Mouse (Mus musculus) cortical plate, adult 2 months (tissue): ENCODE data around the gene Clint1.

Experiments used
- CTCF ChIP-seq: fragments of 200-500 bp; IDR thresholded peaks from 2 replicates; pipeline ENCODE4 v1.5.1; 2011; ENCODE audit warnings: mild to moderate bottlenecking, control low read depth, low read length; ENCODE audit not compliant: insufficient read depth; ENCODE audit errors: extremely low read depth
- POLR2A ChIP-seq: fragments of 200-500 bp; IDR thresholded peaks from 2 replicates; pipeline ENCODE4 v1.6.1; 2011; ENCODE audit warnings: mild to moderate bottlenecking, low read length, control low read depth; ENCODE audit not compliant: insufficient read depth; ENCODE audit errors: extremely low read depth

DNA sequence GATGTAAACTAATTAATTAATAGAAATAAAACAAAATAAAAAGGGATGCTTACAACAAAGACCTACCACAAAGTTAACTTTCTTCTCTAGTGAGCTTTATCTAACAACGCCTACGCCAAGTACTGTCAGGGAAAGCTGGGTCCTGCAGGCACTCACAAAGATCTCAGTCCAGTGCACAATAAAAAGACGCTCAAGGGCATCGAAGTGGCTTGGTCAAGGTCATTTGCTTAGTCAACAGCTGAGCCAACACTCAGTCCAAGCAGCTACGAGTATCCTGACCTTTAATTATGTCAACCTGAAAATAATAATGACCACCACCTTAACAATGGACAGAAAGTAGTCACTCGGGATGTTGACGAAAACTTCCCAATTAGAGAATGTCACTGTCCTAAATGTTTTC, 90.4 kb downstream of the Clint1 start:
- TF ChIP-seq CTCF (no peak), POLR2A (no peak)
